Mouse (Mus musculus) MEL (cell line): Measurements from ENCODE around the gene Ggcx.

Source experiments
- BHLHE40 ChIP-seq: IDR thresholded peaks from 2 replicates; pipeline ENCODE4 v1.6.1; 2012; ENCODE audit warnings: low read depth, mild to moderate bottlenecking, inconsistent platforms, low read length, improper control_type of control experiment, borderline replicate concordance
- CTCF ChIP-seq, 3 experiments: IDR thresholded peaks in 2 of 3; conservative IDR thresholded peaks in 1 of 3; 2 replicates each; pipeline ENCODE4 v1.5.1; 2011 to 2012; ENCODE audit warnings: low read length in 3 of 3, low read depth in 2 of 3, mild to moderate bottlenecking in 2 of 3, improper control_type of control experiment in 1 of 3, inconsistent platforms in 1 of 3, mixed read lengths in 1 of 3, moderate library complexity in 1 of 3; ENCODE audit not compliant: control insufficient read depth in 1 of 3, insufficient read depth in 1 of 3, poor library complexity in 1 of 3, severe bottlenecking in 1 of 3
- POLR2A ChIP-seq, 2 experiments: IDR thresholded peaks; 2 replicates each; pipeline ENCODE4 v1.6.1; 2011 to 2012; ENCODE audit warnings: low read length in 2 of 2, mild to moderate bottlenecking in 2 of 2, control low read depth in 1 of 2, improper control_type of control experiment in 1 of 2, low read depth in 1 of 2, moderate library complexity in 1 of 2; ENCODE audit not compliant: control insufficient read depth in 1 of 2, insufficient read depth in 1 of 2, poor library complexity in 1 of 2
- RAD21 ChIP-seq: IDR thresholded peaks from 2 replicates; pipeline ENCODE4 v1.6.1; 2011; ENCODE audit warnings: mild to moderate bottlenecking, low read depth, low read length, improper control_type of control experiment
- RCOR1 ChIP-seq: IDR thresholded peaks from 2 replicates; pipeline ENCODE4 v1.6.1; 2012; ENCODE audit warnings: low read depth, mild to moderate bottlenecking, inconsistent platforms, low read length, improper control_type of control experiment
- UBTF ChIP-seq: IDR thresholded peaks from 2 replicates; pipeline ENCODE4 v1.6.1; 2012; ENCODE audit warnings: low read depth, mild to moderate bottlenecking, inconsistent platforms, low read length, improper control_type of control experiment, moderate library complexity, borderline replicate concordance; ENCODE audit not compliant: insufficient read depth
- ZC3H11A ChIP-seq: IDR thresholded peaks from 2 replicates; pipeline ENCODE4 v1.6.1; 2012; ENCODE audit warnings: low read depth, mild to moderate bottlenecking, inconsistent platforms, low read length, improper control_type of control experiment

DNA sequence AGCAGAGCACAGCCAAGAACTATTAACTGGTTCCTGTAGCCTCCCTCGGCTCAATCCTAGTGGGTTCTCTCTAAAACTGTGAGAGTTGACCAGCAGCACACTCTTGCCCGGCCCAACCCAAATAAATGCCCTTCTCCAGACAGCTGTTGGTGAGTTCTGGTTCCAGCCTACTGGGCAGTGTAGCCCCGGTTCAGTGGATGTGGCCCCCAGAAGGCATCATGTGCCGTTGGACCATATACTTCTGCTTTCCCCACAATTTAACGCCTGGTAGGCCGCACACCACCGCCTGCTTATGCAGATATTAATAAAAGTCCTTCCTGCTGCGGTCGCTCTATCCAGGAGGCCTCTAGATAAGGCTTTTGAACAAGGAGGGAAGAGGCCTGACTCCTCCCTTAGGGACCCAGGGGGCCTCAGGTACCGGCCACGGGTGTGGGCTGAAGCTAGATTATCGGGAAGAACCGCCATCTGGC is 24.6 kb upstream of the Ggcx start:
- TF ChIP-seq POLR2A (IDR thresholded peaks at IDR 0.05; ENCODE audit: control insufficient read depth in 1 of 2, insufficient read depth in 1 of 2, low read depth in 1 of 2, low read length in 2 of 2, poor library complexity in 1 of 2) (peak in 1 of 2 experiments; percentile 17; a peak in 1 of 4 replicates), UBTF (peak; percentile 98; the same call in 1 of the 2 replicates), RAD21 (no peak), CTCF (IDR thresholded peaks at IDR 0.05 in 2 of 3, conservative IDR thresholded peaks at IDR 0.05 in 1 of 3; ENCODE audit: control insufficient read depth in 1 of 3, insufficient read depth in 1 of 3, low read depth in 2 of 3, low read length in 3 of 3, poor library complexity in 1 of 3, severe bottlenecking in 1 of 3) (no peak), BHLHE40 (no peak), RCOR1 (no peak), ZC3H11A (no peak)
